Mouse (Mus musculus) left cerebral cortex, postnatal 10 days (tissue): ENCODE data around the gene Nudt10. TPM values are rescaled to one million over a fixed set of nuclear protein-coding genes. Genes with fewer than 3 reads are reported as not detected.
A peak's percentile ranks its signal among the peaks of the same experiment; 100 is the strongest.
"Not testable (repeated sequence)": the region's sequence is repeated elsewhere in the genome, so short reads cannot be mapped to it uniquely, and the experiment has no call there.

Experiments
- DNase-seq, 2 experiments: peaks; one replicate each; pipeline ENCODE4 v3.0.0; 2021 to 2022; ENCODE audit warnings: low spot score in 2 of 2, mixed read lengths in 1 of 2; ENCODE audit errors: extremely low spot score in 1 of 2
- intact Hi-C: fragments of 180-260 bp; cut with DNase I; formaldehyde crosslinking; loops from one replicate; pipeline ENCODE4 v1.15.1; 2025
- total RNA-seq, 2 experiments: library from RNA; stranded (reverse); gene quantifications; 2 replicates each; pipeline ENCODE4 v1.2.3; 2021

The Nudt10 gene
- 10 to 100 TPM; 28.6 to 31.6 TPM for total RNA-seq

- intact Hi-C loops = not testable (repeated sequence)
- peak in 1 of 2 experiments; percentile 30 for DNase-seq
Measured at GRCm38 (mm10) chrX:6172823-6173640, at the start of gene Nudt10. TSS of gene Nudt10 (minus strand) at chrX:6173015.

GRCm38 (mm10) chrX:6172136-6172822, 536 bp downstream of the Nudt10 start:
- intact Hi-C loops = not testable (repeated sequence)
- DNase-seq = peak in 1 of 2 experiments; percentile 11

GRCm38 (mm10) chrX:6171718-6172117, 1.1 kb downstream of the Nudt10 start:
- DNase-seq = peak in 1 of 2 experiments; percentile 17
- intact Hi-C loops = no loop called here

Other genes with a start within 250 kb of the Nudt10 start
- 10 to 100 TPM; 37.1 to 38.8 TPM for gene Nudt11, start 125.6 kb downstream of the Nudt10 start, total RNA-seq
- gene AU022751, start 89.6 kb downstream of the Nudt10 start, total RNA-seq = 1 to 10 TPM in 1 of 2 experiments, under 1 TPM in 1; 0.57 to 1.1 TPM
- gene Bmp15, start 147.7 kb upstream of the Nudt10 start, total RNA-seq = under 1 TPM; 0.45 to 0.54 TPM
- gene Shroom4, start 226.8 kb upstream of the Nudt10 start, total RNA-seq = 1 to 10 TPM; 4.2 to 4.6 TPM